Mouse (Mus musculus) sigmoid colon, adult 10 weeks (tissue): ENCODE data around the gene Ecsit. TPM values are rescaled to one million over a fixed set of nuclear protein-coding genes. Genes with fewer than 3 reads are reported as not detected.

ENCODE experiments used
- polyA plus RNA-seq: library from polyadenylated mRNA; stranded (reverse); fragments of 350-450 nt; fragmentation: Illumina TruSeq; extraction: RNeasy Lipid Tissue Mini Kit (QIAGEN cat#74804); gene quantifications from one replicate; pipeline ENCODE4 v1.2.3, GENCODE M21; 2014; ENCODE audit warnings: low read depth, low replicate concordance

Gene Ecsit
- polyA plus RNA-seq: 2.6 TPM

GRCm38 (mm10) chr9:22085022-22085834 lies at the start of gene Ecsit:
TSS of gene Ecsit (minus strand) at chr9:22085438.

GRCm38 (mm10) chr9:22116740-22117426 lies 31.6 kb upstream of the Ecsit start, which contains the start of gene Elof1:
TSS of gene Elof1 (minus strand) at chr9:22117172.

GRCm38 (mm10) chr9:22098993-22099696 lies 13.9 kb upstream of the Ecsit start, which contains the start of gene Cnn1:
TSS of gene Cnn1 (plus strand) at chr9:22099216.

GRCm38 (mm10) chr9:22070791-22071573 lies 14.3 kb downstream of the Ecsit start, which contains the start of the genes Gm49318 and Zfp653:
TSS of gene Gm49318 (minus strand) at chr9:22071259.
TSS of gene Zfp653 (minus strand) at chr9:22071376.

GRCm38 (mm10) chr9:22051958-22052254 lies 33.3 kb downstream of the Ecsit start, which contains the start of gene Elavl3:
TSS of gene Elavl3 (minus strand) at chr9:22052023.

Other genes starting within 250 kb of the Ecsit start
- gene Angptl8, start 249.9 kb downstream of the Ecsit start, polyA plus RNA-seq: not detected
- 5.7 TPM for gene Dock6, start 232.8 kb downstream of the Ecsit start, polyA plus RNA-seq
- gene Rab3d, start 167.2 kb downstream of the Ecsit start, polyA plus RNA-seq: 24.2 TPM
- gene Ccdc159, start 158.0 kb downstream of the Ecsit start, polyA plus RNA-seq: 0.91 TPM
- gene Tmem205, start 157.9 kb downstream of the Ecsit start, polyA plus RNA-seq: 1.8 TPM
- 0.32 TPM for gene Plppr2, start 148.4 kb downstream of the Ecsit start, polyA plus RNA-seq
- gene Swsap1, start 129.7 kb downstream of the Ecsit start, polyA plus RNA-seq: 4.6 TPM
- gene Epor, start 121.9 kb downstream of the Ecsit start, polyA plus RNA-seq: not detected
- 0.63 TPM for gene Rgl3, start 96.0 kb downstream of the Ecsit start, polyA plus RNA-seq
- gene Ccdc151, start 82.8 kb downstream of the Ecsit start, polyA plus RNA-seq: not detected
- gene Prkcsh, start 82.6 kb downstream of the Ecsit start, polyA plus RNA-seq: 7.0 TPM
- 0.85 TPM for gene Elavl3, start 33.4 kb downstream of the Ecsit start, polyA plus RNA-seq
- not detected for gene Gm49318, start 14.2 kb downstream of the Ecsit start, polyA plus RNA-seq
- 0.19 TPM for gene Zfp653, start 14.1 kb downstream of the Ecsit start, polyA plus RNA-seq
- gene Cnn1, start 13.8 kb upstream of the Ecsit start, polyA plus RNA-seq: 819 TPM
- gene Elof1, start 31.7 kb upstream of the Ecsit start, polyA plus RNA-seq: 5.2 TPM
- gene Acp5, start 50.3 kb upstream of the Ecsit start, polyA plus RNA-seq: 16.7 TPM
- 3.3 TPM for gene Pigyl, start 71.4 kb upstream of the Ecsit start, polyA plus RNA-seq
- gene Zfp872, start 102.7 kb upstream of the Ecsit start, polyA plus RNA-seq: 0.13 TPM
- gene Zfp809, start 140.3 kb upstream of the Ecsit start, polyA plus RNA-seq: 81.4 TPM
- gene Zfp599, start 174.5 kb upstream of the Ecsit start, polyA plus RNA-seq: 8.6 TPM
- 24.0 TPM for gene Zfp810, start 222.2 kb upstream of the Ecsit start, polyA plus RNA-seq